Mouse (Mus musculus) gastrocnemius, postnatal 4 days (tissue): ENCODE data around the gene Nkx3-2. TPM values are rescaled to one million over a fixed set of nuclear protein-coding genes. Genes with fewer than 3 reads are reported as not detected.

ENCODE experiments used
- total RNA-seq, 2 experiments: library from RNA; stranded (reverse); gene quantifications; 2 replicates each; pipeline ENCODE4 v1.2.3; 2021

Gene Nkx3-2
- total RNA-seq, 2 experiments from 2014 or later, result 0.15 to 0.26 TPM

Other genes with a start within 250 kb of the Nkx3-2 start
- 10 to 100 TPM; 44.8 to 50.6 TPM for gene Rab28, start 56.3 kb downstream of the Nkx3-2 start, total RNA-seq
- gene Bod1l, start 79.8 kb upstream of the Nkx3-2 start, total RNA-seq, result 10 to 100 TPM; 19.4 to 21.9 TPM